Comparison of ENCODE assay signal across 13 mouse cellular contexts in genomic region chr1:38876671-38877382, GRCm38 (mm10). TPM values are rescaled to one million over a fixed set of nuclear protein-coding genes. Genes with fewer than 3 reads are reported as not detected.
DNase-seq lines count a peak whose midpoint lies in the region; ATAC-seq lines count a peak whose summit lies in the region.
"Had no signal": no experiment of that assay in that cellular context is flagged by ENCODE, and none has a peak within 500 bp of the region (broad histone marks: within the 10 kb centered on the region; RNA-seq: fewer than 3 reads in every experiment).

No protein-coding gene starts in this region.

- ATAC-seq in cerebellum, adult (ENCODE audit: insufficient number of reproducible peaks, low FRiP score, low TSS enrichment), result peak; percentile 53
- ATAC-seq in midbrain, embryonic 11.5 days (ENCODE audit: low FRiP score), result no peak

- H3K4me2 ChIP-seq in midbrain, embryonic 11.5 days, result no peak overlapping the region
- H3K4me2 ChIP-seq: neural tube, embryonic 13.5 days; stomach, embryonic 15.5 days had no signal

- H3K27ac ChIP-seq in midbrain, embryonic 10.5 days (replicated peaks), result peak overlapping the region; percentile 46; the same call in 1 of the 2 replicates
- H3K27ac ChIP-seq in midbrain, embryonic 11.5 days (ENCODE audit: low read depth, low read length), result no peak overlapping the region; the same call in 1 of the 2 replicates
- H3K27ac ChIP-seq: liver, embryonic 14.5 days; neural tube, embryonic 13.5 days; stomach, embryonic 15.5 days had no signal

- no peaks in the 10 kb centered on the region; the same call in 1 of the 2 replicates for H3K9me3 ChIP-seq in midbrain, embryonic 10.5 days (replicated peaks)
- H3K9me3 ChIP-seq in midbrain, embryonic 11.5 days (ENCODE audit: control insufficient read depth, low read length), result no peaks in the 10 kb centered on the region
- H3K9me3 ChIP-seq: neural tube, embryonic 13.5 days; stomach, embryonic 15.5 days had no signal

- H3K36me3 ChIP-seq in midbrain, embryonic 10.5 days, result peaks cover 21% of the 10 kb centered on the region
- H3K36me3 ChIP-seq in midbrain, embryonic 11.5 days (ENCODE audit: control insufficient read depth, insufficient read depth, low read length), result no peaks in the 10 kb centered on the region
- H3K36me3 ChIP-seq: stomach, embryonic 15.5 days had no signal

- H3K4me1 ChIP-seq in midbrain, embryonic 10.5 days, result peaks cover 11% of the 10 kb centered on the region
- no peaks in the 10 kb centered on the region; the same call in 1 of the 2 replicates for H3K4me1 ChIP-seq in midbrain, embryonic 11.5 days (ENCODE audit: control insufficient read depth, insufficient read depth, low read length)
- H3K4me1 ChIP-seq: neural tube, embryonic 13.5 days; stomach, embryonic 15.5 days had no signal

- H3K9ac ChIP-seq in midbrain, embryonic 11.5 days (ENCODE audit: low read length), result no peak overlapping the region
- H3K9ac ChIP-seq: liver, embryonic 14.5 days; neural tube, embryonic 13.5 days; stomach, embryonic 15.5 days had no signal

- WGBS in midbrain, embryonic 10.5 days, result 46% methylated on average over 5 of the region's 5 CpGs
- WGBS in midbrain, embryonic 11.5 days, result 46% methylated on average over 5 of the region's 5 CpGs

- no peak overlapping the region for H3K4me3 ChIP-seq in midbrain, embryonic 10.5 days
- H3K4me3 ChIP-seq in midbrain, embryonic 11.5 days (ENCODE audit: low read depth, low read length), result no peak overlapping the region
- H3K4me3 ChIP-seq: neural tube, embryonic 13.5 days; stomach, embryonic 15.5 days had no signal

- H3K27me3 ChIP-seq in midbrain, embryonic 10.5 days (ENCODE audit: low read depth, poor library complexity, severe bottlenecking), result no peaks in the 10 kb centered on the region
- no peaks in the 10 kb centered on the region for H3K27me3 ChIP-seq in midbrain, embryonic 11.5 days (ENCODE audit: control insufficient read depth, insufficient read depth, low read length)
- H3K27me3 ChIP-seq: neural tube, embryonic 13.5 days; stomach, embryonic 15.5 days had no signal

- no peak for DNase-seq in cerebellum, adult 11-12 months
- DNase-seq in midbrain, embryonic 10.5 days (ENCODE audit: low spot score), result no peak
- no peak for DNase-seq in midbrain, embryonic 11.5 days (ENCODE audit: low spot score, missing footprints)
- peak; percentile 73 for DNase-seq in retina, embryonic 14.5 days (ENCODE audit: low spot score)
- DNase-seq in ovary, postnatal 10 days (ENCODE audit: low spot score), result no peak
- no peak for DNase-seq in natural killer cell, adult 2 months (ENCODE audit: low spot score in 2 of 2)
- no peak for DNase-seq in layer of hippocampus, postnatal 14 days (ENCODE audit: low spot score in 2 of 2)
- DNase-seq: heart, adult 11 months; kidney, adult 18-20 months had no signal

RNA-seq across cellular contexts. Expression of gene Chst10, which starts 21.1 kb away (rescaled TPM):
- 12.6 and 17.0 TPM in 2 replicates for polyA plus RNA-seq in midbrain, embryonic 10.5 days (2016; fragmentation: Nextera tagmentation; extraction: Ambion mirVana)
- polyA plus RNA-seq in midbrain, embryonic 11.5 days (2014; fragmentation: Nextera tagmentation; extraction: Ambion mirVana), result 24.7 and 26.9 TPM in 2 replicates
- 10 to 100 TPM; 46.7 to 52.4 TPM for total RNA-seq in layer of hippocampus, postnatal 14 days (2021)

RNA-seq across cellular contexts. Expression of gene Lonrf2, which starts 40.3 kb away (rescaled TPM):
- polyA plus RNA-seq in midbrain, embryonic 10.5 days (2016; fragmentation: Nextera tagmentation; extraction: Ambion mirVana), result 2.2 and 3.0 TPM in 2 replicates
- 4.2 TPM in 2 replicates for polyA plus RNA-seq in midbrain, embryonic 11.5 days (2014; fragmentation: Nextera tagmentation; extraction: Ambion mirVana)
- 100 to 1,000 TPM; 116 TPM for total RNA-seq in layer of hippocampus, postnatal 14 days (2021)
